Mouse (Mus musculus) right cerebral cortex, adult 18-20 months (tissue): ENCODE measurements around the gene Rasl10b.

Experiments
- DNase-seq: peaks from one replicate; pipeline ENCODE4 v3.0.0; 2022; ENCODE audit warnings: mixed read lengths

The Rasl10b gene

DNA sequence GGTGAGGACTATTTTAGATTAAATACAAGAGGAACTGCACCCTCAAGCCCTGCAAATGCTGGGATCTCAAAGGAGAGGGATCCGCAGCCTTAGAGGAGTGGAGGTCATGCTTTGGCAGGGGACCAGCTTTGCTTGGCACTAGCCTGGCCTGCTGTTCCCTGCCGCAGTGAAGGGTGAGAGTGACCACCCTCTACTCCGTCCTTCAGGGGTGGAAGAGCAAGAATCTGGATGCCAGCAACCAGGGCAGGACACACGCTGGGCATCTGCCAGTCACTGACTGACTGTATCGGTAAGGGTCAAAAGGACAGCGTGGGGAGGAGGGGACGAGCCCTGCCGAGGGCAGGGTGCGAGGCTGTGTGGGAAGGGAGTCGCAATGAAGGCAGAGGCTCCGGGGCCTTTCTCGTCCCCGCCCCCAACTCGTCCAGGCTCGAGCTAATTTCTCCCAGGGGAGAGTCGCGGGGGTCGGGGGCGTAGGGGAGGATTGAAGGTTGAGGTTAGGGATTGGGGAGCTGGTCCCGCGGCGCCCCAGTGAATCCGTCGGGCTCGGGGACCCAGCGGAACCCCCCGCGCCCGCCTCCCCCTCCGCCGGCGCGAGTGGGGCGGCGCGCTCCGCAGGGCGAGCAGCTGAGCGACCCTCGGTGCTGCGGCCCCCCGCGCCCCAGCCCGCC lies at the start of gene Rasl10b:
Rasl10b (plus strand) TSS at position 51 of the 668 bp plus-strand sequence.
- DNase-seq, result no peak

DNA sequence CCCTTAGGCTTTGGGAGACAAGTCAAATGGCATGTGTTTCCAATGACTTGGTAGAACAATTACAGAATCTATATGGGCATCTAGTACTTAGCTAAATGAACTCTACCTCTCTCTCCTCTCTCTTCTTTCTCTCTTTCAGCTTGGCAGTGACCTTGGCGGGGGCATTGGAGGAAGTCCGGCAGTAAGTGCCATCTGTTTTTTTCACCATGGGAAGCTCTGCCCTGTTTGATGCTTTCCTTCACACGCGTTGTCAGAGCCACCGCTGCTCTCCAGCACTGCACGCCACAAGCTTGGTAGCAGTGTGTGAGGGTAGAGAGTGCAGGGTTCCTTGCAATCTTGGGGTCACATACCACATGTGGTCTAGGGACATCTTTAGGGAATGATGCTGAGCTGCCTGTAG lies 44.3 kb upstream of the Rasl10b start:
- no peak for DNase-seq

DNA sequence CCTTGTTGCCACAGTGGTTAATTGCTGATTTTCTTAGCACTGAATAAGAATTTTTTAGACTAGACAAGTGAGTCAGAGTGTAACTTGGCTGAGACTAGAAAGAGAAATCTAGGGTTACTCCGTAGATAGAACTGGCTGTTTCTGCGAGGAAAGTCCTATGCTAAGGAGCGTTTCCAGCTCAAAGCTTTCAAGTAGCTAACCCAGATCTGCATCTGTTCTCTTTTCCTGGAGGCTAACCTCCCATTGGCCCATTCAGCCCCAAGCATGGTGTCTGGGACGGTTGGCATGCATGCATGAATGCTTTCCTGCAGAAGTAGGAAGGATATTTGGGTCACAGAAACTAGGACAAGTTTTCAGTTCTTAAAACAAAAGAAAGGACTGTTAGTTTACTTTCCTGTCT lies 37.7 kb upstream of the Rasl10b start:
- DNase-seq, result peak; percentile 65

DNA sequence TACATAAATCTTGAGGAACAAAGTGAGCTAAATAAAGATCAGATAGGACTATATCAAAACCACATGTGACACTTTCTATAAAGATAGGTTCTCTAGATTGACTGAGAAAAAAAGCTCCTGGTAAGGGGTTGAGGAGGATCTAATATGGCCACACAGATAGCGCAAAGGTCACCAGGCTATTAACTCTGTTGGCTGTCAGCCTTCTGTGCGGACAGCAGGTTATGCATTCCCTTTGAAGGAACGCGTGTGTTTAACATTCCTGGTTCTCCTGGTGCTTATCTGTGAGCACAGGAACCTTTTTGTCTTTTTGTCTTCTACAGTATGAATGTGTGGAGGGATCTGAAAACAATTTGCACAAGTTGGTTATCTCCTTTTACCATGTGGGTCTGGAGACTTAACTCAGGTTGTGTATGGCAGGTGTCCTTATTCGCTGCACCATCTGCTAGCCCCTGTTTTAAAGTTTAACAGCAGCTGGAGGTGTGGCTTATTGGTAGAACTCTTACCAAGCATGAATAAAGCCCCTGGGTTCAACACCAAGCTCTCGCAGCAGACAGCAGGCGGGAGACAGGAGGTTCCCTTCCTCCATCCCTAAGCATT lies 29.1 kb upstream of the Rasl10b start:
- no peak for DNase-seq

DNA sequence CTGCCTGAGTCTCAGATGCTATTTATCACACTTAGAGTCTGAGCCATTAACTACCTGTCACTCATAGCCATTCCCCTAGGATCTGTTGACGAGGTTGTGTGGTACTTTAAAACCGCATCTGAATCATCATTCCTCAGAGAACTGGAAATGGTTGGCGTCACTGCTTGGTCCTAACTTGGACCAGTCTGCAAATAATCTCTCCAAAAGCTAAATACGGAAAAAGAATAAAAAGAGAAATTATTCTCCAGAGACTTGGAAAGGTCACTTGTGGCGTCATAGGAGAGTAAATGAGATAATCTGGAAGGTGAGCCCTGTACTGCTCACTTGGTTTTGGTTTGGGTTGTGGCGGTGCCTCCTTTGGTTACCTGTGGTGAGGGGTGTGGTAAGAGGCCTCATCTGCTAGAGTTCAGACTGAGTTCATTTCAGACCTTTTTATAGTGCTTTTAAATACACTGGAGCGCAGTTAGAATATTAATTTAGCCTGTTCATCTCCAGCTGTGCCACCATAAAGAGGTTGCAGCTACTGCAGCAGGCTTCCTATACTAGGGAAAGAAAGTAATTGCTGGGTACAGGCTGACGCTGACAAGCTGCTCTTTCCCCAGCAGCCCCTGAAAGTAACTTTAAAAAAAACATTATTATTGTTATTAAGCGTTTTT lies 25.9 kb upstream of the Rasl10b start:
- DNase-seq, result no peak

DNA sequence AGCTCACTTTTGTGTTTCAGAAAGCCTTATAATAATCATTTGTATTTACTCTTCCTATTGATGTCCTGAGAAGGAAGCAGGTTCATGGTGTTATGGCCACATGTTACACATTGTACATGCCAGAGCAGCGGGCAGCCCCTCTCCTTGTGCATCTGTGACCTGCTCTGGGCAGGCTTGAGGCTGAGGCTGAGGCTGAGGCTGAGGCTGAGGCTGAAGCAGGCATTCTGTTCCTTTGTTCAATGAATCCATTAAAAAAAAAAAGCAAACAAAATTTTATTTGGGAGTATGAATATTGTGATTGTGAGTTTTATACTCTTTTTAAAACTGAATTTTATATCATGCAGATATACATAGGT lies 25.4 kb upstream of the Rasl10b start:
- no peak for DNase-seq

DNA sequence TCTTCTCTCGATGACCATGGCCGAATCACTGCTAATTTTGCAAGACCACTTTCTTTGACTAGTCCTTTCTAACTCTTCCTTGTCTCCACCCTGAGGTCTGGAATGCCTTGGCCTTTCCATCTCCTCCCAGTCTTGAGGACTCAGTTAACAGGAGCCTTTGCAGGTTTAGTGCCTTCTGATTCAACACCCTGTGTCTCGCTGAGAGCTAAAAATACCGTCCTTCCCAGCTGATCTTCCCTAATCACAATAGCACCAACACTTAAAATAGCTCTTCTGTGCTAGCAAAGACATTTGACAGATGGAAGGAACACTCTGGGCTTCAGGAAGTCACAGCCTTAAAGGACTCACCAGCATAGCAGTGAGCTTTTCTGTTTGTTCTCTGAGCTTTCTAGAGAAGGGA lies 15.9 kb upstream of the Rasl10b start:
- DNase-seq, result peak; percentile 63

DNA sequence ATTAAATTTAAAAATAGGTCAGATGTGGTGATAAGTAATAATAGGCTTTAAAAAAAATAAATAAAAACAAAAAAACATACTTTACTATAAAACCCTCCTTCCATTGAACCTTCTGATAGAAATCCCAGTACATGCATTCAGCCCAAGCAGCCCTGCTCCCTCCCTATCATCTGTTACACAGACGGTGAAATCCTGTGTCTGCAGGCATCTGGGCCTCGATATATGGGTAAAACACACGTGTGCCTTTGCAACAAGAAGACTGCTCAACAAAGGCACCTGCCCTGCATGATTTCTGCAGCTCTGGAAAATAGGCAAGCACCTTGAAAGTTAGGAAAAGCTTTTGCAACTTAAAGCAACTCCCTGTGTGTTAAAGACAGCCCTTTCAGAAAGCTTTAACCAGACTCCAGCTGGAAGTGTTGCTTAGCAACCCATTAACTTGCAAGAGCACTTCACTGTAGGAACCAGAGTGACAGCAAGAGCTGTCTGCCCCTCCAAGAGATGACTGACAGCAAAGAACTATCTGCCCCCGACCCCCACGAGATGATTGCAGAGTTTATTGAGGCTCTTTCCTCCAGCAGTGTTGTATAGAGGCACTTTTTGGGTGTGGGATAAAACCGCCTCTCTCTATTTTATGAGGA lies 14.0 kb upstream of the Rasl10b start:
- no peak for DNase-seq

DNA sequence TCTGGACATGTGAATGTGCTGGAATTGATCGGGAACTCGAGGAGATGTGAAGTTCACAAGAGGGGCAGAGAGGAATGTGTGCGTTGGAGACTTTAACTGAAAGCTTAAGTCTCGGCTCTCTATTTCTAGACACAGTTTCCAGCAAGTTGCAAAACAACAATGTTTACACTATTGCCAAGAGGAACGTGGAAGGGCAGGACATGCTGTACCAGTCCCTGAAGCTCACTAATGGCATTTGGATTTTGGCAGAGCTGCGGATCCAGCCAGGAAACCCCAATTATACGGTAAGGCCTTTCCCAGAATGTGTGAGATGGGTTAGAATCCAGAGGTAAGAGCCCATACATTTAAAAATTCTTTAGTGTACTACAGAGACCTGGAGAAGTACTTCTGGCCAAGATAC lies 11.3 kb upstream of the Rasl10b start:
- DNase-seq, result no peak

DNA sequence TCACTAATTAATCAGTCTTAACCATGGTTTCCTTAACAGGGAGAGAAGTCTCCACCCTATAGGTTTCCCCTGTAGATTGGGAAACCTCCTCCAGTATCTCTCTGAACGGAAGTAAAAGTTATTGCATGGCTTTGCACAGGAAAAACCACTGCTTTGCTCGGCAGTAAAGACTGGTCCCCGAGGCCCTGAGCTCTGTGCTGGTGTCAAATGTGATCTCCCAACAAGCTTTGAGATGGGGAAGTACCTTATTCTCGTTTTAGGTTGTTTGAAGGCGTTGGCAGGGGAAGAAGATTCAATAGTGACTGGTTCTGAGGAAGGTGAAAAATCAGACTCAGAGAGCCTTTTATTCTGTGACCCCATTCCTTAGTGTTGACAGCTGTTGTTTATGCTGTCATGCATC lies 10.2 kb upstream of the Rasl10b start:
- DNase-seq, result no peak

DNA sequence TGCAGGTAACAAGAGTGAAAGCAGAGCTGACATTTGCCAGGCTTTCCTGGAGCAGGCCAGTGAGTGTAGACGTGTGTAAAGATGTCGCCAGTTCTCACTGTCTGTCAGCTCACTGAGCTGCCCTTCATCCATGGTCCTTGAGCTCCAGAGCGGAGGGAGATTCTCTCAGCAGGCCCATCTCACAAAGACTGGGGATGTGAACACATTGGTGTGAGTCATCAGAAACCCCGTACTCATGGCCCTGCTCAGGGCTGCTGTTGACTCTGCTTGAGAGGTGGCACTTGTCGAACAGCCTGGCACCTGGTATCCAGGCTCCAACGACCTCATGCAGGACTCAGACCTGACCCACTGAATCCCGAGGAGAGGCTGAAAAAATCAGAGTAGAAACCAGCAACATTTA lies 5.2 kb upstream of the Rasl10b start:
- DNase-seq, result no peak

DNA sequence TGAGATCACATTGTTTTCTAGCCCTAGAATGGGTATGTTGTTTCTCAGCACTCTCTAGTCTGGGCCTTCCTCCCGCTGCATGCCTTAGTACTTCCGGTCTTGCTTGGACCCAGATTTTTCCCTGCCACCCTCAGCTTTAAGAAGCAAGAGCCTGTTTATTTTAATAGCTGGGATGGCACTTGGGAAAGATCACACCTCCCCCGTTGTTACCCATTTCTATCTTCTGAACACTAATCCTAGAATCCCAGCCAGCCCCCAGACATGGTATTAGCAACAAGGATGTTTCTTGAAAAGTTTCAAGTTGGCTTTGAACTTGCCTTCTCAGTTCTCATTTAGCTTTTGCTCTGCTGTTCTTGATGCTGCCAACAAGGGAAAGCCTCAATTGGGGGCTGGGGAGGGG lies 2.5 kb upstream of the Rasl10b start:
- DNase-seq, result no peak

DNA sequence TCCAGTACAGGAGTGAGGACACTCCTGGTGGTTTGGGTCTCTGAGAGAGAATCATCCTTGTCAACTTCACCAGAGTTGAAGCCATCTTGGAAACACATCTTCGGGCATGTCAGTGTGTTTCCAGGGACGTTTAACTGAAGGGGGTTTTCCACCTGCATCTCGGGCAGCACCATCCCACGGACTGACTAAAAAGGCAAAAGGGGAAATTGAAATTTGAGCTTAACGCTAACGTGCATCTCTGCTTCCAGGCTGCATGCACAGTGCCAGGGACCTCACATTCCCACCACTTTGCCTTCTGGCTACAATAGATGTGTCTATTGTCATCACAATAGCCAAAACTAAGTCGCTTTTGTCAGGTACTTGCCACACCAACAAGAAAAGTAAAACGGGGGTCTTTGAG lies 695 bp upstream of the Rasl10b start:
- DNase-seq, result no peak

DNA sequence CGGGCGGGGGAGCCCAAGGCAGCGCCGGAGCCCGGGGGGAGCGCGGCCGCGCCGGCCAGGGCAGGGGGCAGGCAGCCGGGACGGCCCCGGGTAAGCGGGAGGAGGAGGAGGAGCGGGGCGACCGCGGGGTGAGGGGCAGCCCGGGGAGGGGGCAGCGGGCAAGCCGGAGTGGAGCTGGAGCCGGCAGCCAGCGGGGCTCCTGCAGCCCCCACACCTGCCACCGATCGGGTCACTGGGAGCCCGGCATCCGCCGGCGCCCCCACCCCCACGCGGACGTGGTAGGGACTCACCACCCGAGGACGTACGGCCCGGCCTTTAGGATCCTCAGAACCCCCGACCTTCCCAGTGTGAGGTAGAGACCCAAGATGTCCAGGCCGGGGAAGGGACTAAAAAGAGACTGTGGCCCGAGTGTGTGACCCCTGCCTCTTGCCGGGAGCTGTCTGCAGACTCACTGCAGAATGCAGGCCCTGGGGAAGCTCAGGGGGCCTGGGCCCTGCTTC lies 905 bp downstream of the Rasl10b start:
- DNase-seq, result no peak

DNA sequence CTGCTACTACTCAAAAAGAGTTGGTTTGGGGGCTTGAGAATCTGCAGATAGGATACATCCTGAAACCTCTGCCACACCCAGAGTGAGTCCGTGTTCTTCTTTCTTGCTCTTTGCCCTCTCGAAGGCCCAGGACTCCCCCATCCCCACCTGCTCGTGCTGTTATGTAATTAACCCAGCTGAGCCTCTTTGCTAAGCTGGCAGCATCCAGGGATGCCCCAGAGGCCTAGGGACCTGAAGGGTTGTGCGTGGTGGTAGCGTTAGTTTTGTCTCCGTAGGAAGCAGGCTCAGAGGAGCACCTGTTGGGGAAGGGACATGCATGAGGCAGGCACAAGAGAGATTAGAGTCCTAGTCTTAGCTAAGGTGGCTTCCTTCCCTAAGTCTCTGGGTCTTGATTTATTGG lies 1.6 kb downstream of the Rasl10b start:
- no peak for DNase-seq

DNA sequence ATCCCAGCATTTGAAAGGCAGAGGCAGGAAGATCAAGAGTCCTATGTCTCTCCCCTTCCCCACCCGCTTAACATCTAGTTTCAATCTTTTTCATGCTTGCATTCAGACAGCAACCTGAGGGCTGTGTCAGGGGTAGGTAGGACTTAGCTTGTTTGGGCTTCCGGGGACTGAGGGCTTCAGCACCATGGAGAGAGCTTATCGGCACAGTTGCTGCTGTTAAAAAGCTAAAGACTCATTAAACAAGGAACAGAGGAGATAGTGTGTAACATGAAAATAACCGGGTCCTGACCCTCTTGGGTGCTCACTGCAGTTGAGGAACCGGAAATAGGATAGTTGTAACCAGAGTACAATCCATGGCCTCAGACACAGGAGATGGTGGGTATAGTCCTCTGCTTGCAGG lies 8.1 kb downstream of the Rasl10b start:
- no peak for DNase-seq

DNA sequence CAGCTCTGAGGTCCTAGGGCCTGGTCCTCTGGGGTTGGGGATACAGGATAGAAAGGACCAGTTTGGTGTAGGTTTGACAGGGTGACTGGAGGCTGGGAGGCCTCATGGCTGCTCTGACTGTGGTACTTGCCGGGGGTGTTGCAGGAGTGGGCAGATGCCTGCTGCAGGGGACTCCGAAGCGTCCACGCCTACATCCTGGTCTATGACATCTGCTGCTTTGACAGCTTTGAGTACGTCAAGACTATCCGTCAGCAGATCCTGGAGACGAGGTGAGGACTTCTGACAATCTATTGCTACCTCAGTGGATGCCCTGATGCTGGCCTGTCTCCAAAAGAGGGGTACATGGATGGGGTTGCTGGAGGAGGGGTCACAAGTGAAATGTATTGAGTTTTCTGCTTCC lies 8.8 kb downstream of the Rasl10b start:
- DNase-seq, result peak; percentile 64

DNA sequence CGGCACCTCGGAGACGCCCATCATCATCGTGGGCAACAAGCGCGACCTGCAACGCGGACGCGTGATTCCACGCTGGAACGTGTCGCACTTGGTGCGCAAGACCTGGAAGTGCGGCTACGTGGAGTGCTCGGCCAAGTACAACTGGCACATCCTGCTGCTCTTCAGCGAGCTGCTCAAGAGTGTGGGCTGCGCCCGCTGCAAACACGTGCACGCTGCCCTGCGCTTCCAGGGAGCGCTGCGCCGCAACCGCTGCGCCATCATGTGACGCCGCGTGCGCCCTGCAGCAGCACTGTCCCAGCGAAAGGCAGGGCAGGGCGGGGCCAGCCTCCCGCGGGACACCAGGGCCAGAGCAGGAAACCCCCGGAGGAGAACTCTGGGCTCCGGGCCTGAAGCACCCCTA lies 9.6 kb downstream of the Rasl10b start:
- DNase-seq, result peak; percentile 82

DNA sequence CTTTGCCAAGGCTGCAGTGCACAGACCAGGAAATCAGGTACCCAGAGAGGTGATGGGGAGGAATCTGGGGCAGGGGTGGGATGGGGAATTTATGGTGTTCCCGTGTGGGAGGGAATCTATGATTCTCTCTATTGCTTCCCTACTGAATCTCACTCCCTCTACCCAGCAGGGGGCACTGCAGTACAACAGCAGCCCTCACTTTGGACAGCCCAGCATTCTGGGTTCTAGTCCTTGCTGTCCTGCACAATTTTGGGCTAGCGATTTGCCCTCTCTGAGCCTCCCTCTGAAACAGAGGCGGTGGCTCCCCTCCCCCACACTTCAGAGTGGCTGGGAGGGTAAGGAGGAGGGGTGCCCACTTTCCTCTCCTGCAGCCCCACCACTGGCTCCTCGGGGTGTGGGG lies 11.4 kb downstream of the Rasl10b start:
- no peak for DNase-seq

DNA sequence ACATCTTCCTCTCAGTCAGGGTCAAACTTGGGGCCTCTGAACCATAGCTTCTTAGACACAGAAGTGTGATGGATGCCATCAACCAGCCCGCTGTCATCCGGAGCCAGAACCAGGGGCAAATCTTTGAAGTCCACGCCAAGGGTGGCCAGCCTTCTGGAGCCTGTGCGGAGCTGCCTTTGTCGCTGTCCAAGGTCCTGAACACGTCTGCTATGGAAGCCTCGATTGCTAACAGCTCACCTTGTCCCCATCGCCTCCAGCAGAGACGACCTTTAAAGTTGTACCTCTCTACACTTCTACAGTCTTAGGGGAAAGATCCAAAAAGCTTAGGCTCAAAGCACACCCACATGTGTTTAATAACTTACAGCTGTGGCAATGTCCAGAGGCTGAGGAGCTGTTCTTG lies 12.4 kb downstream of the Rasl10b start:
- no peak for DNase-seq

DNA sequence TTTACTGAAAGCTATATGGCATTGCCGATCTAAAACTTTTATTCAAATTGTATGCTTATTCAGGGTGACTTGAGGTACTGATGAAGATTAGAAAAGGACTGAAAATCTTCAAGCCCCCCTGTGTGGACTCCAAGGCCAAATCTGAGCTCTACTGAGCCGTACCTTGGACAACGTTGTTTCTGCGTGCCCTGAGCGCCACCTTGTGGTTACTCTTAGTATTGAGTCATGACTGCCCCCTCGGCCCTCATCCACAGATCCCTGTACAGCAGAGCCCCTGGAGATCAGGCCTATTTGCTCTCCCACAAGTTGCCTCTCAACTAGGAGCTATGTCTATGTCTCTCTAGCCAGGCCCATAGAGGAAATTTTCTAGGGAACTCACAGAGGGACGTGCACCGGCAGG lies 15.7 kb downstream of the Rasl10b start:
- peak; percentile 70 for DNase-seq

DNA sequence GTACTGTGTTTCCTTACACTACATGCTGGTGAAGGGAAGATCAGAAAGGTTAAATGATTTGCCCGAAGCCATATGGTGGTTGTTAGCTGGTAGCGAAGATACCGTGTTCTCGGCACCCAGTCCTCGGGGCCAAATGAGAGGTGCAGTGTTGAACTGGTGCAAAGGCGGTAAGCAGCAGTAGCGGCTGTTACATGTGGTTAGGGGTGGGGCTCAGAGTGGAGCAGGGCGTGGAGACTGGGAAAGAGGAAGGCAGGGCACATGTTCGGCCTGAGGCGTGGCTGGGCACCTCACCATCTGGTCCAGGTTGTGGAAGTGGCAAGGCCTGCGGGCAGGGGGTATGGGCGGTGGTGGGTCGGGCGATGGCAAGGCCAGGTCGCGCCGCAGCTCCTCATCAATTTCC lies 18.0 kb downstream of the Rasl10b start:
- no peak for DNase-seq

DNA sequence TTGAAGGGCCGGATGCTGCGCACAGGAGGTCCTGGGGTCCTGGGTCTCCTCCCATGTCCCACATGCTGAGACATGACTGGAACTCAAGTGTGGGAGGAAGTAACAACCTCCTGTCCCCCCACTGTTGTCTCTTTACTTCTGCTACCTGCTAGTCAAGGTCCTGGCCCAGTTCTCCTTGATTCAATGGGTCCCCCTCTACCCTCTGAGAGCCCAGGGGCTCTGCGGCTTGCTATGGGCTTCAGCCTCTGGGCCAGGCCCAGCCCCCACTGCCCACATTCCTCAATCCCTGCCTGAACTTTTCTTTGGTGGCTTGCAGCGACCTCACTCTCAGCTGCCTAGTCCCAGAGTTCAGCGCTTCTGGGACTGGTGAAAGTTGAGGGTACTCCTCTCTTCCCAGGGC lies 20.4 kb downstream of the Rasl10b start, which contains the start of gene Gas2l2:
Gas2l2 (minus strand) TSS at position 101 of the 400 bp plus-strand sequence.
- DNase-seq, result no peak

DNA sequence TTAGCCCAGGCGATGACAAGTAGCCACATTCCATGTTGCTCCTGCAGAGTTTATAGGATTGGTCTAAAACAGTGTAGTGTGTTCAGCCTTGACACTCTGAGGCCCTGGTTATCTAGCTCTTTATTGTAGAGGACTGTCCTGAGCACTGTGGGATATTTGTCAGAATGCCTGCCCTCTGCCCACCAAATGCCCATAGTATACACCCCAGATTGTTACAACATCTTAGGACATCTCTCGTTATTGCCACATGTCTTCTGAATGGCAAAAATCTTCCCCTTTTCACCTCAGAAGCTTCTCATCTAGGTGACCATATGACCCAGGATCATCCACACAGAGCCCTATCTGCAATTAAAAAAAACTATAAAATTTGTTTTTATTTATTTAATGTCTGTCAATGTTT lies 23.6 kb downstream of the Rasl10b start:
- DNase-seq, result no peak
